Mouse (Mus musculus): ENCODE measurements around the gene Camk1.
A peak's percentile ranks its signal among the peaks of the same experiment; 100 is the strongest.

DNA sequence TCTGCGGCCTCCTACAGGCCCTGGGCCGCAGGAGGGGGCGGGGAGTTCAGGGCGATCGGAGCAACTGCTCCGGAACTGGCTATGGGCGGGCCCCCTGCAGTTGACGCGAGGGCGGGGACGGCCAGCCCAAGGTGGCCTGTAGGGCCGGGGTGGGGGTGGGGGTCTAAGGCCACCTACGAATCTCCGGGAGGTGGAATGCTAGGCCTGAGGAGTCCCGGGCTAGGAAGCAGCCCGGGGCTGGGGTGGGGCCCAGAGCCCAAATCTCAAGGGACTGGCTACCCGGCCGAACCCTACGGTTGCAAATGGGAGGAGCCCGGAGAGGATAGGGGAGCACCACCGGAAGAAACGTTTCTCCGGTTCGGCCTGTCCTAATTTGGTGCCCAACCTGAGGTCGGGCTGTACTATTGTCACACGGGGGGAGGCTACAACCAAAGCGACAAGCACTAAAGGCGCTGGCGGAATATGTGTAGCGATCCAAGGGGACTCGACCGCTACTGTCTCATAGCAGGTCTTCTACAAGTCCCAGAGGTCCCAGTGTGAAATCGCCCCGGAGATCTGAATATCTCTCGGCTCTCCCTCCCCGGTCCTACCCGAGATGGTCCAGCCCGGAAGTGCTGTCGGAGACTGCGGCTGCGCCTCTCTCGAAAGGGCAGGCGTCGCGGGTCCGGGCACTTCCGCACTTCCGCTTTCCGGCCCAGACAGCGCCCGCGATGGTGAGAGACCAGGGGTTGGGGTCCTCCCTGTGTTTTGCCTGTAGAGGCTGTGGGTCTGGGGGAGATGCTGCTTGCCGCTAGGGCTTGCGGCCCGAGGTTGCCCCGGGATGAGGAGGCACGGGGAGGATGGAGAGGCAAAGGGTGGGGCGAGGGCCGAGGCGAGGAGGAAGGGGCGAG lies 34.0 kb upstream of the Camk1 start, which contains the start of the genes Tada3 and Arpc4:
- TF ChIP-seq CTCF (IDR thresholded peaks at IDR 0.05; ENCODE audit: borderline replicate concordance, control insufficient read depth, extremely low read depth, insufficient read depth, low read length, poor library complexity) (0 out of 2 replicates have a peak, but pooled peaks have one; percentile 50), POLR2A (IDR thresholded peaks at IDR 0.05; ENCODE audit: control insufficient read depth, extremely low read depth, insufficient read depth, low read length, poor library complexity) (peak; percentile 72)

All from thymus, adult 2 months (tissue).